Mouse (Mus musculus): ENCODE results near the gene Rhox2g. TPM values are rescaled to one million over a fixed set of nuclear protein-coding genes. Genes with fewer than 3 reads are reported as not detected.
"Not testable (repeated sequence)": the region's sequence is repeated elsewhere in the genome, so short reads cannot be mapped to it uniquely, and the experiment has no call there.

The Rhox2g gene
- polyA plus RNA-seq (2015; fragmentation: Nextera tagmentation; extraction: Ambion mirVana) = not detected in 2 replicates

DNA sequence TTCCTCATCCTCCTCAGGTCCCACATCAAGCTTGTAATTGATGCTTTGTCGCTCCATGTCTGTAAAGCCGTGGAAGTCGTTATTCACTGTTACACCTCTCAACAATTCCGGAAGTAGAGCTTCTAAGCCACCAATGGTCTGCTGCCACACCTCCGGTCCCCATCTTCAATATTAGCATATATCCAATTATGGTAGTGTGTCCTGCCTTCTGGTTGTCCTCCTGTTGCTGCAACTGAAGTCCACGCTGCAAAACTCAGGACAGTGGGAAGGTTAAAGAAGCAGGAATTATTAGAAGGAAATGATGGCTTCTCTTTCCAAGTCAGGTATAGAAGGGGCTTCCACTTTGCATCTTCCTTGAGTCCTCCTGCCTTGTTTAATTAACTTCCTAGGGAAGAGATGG lies at the start of gene Rhox2g:
Rhox2g (minus strand) TSS at position 101 of the 400 bp plus-strand sequence.
- WGBS = 92% methylated on average over 6 of the region's 6 CpGs
- not testable (repeated sequence) for H3K9ac ChIP-seq; H3K9me3 ChIP-seq; H3K4me1 ChIP-seq; H3K4me3 ChIP-seq; ATAC-seq (replicated peaks); H3K4me2 ChIP-seq; H3K27me3 ChIP-seq (replicated peaks); H3K27ac ChIP-seq; H3K36me3 ChIP-seq (replicated peaks)

DNA sequence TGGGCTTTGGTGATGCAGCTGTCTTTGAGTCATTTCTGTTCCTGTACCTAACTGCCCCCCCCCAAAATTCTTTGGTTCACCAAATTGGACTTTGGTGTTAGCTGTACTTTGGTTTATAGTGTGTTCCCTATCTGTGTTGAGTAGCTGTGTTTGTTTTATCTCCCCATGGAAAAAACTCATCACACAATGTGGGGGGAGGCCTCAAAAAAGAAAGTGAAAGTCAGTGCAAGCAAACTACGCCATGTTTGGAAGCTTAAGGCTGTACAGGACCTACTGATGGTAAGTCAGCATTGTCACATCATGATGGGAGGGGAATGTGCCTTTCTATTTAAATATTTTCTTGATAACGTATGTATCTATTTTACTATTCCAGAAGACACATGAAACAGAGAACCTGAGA lies 49.0 kb upstream of the Rhox2g start:
- Histone ChIP-seq H3K27ac (no peak overlapping the region), H3K9me3 (no peaks in the 10 kb centered on the region), H3K36me3 (replicated peaks) (no peaks in the 10 kb centered on the region), H3K27me3 (replicated peaks) (no peaks in the 10 kb centered on the region), H3K4me3 (no peak overlapping the region), H3K4me2 (no peak overlapping the region), H3K9ac (no peak overlapping the region), H3K4me1 (no peaks in the 10 kb centered on the region)
- 80% methylated on average over 2 of the region's 2 CpGs for WGBS
- no peak for ATAC-seq (replicated peaks)

DNA sequence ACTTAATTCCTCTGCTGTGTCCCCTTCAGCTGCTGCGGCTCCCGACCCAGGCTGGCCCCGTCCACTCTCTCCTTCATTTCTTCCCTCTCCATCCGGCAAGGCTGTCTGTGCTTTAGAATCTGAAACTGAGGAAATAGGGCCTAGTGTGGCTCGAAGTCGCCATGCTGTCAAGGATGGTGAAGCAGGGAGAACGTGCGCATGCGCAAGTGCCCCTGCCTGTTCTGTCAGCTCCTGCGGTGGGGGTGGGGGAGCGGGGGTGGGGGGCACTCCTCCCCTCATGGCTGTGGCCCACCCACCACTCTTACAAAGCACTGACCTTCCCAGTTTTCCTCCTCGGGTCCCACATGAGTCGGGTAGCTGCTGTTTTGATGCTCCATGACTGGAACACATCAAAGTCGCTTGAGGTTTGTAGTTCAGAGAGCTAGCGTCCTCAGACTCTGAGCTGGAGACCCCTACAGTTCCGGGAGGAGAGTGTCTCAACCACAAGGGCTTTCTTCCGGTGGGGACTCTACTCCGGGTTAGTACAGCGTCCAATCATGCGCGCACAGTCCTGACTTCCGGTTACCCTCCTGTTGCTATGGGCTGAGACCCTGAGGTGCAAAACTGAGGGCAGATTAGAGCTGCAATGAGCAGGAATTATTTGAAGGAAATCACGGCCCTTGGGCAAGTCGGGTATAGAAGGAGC lies 39.9 kb upstream of the Rhox2g start:
- no peaks in the 10 kb centered on the region for H3K27me3 ChIP-seq (replicated peaks)
- H3K36me3 ChIP-seq (replicated peaks) = no peaks in the 10 kb centered on the region
- H3K4me2 ChIP-seq = no peak overlapping the region
- no peak for ATAC-seq (replicated peaks)
- WGBS = 86% methylated on average over 24 of the region's 24 CpGs
- H3K4me1 ChIP-seq = no peaks in the 10 kb centered on the region
- no peak overlapping the region for H3K27ac ChIP-seq
- no peak overlapping the region for H3K4me3 ChIP-seq
- no peaks in the 10 kb centered on the region for H3K9me3 ChIP-seq
- H3K9ac ChIP-seq = no peak overlapping the region

DNA sequence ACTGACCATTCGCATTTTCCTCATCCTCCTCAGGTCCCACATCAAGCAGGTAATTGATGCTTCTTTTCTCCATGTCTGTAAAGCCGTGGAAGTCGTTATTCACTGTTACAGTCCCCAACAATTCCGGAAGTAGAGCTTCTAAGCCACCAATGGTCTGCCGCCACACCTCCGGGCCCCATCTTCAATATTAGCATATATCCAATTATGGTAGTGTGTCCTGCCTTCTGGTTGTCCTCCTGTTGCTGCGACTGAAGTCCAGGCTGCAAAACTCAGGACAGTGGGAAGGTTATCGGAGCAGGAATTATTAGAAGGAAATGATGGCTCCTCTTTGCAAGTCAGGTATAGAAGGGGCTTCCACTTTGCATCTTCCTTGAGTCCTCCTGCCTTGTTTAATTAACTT lies 29.9 kb upstream of the Rhox2g start, which contains the start of gene Rhox2h:
Rhox2h (minus strand) TSS at position 101 of the 400 bp plus-strand sequence.
- not testable (repeated sequence) for H3K4me3 ChIP-seq; H3K9me3 ChIP-seq; H3K27ac ChIP-seq; H3K9ac ChIP-seq; ATAC-seq (replicated peaks); H3K27me3 ChIP-seq (replicated peaks); H3K4me1 ChIP-seq; H3K4me2 ChIP-seq; H3K36me3 ChIP-seq (replicated peaks)
- WGBS = 90% methylated on average over 8 of the region's 8 CpGs

DNA sequence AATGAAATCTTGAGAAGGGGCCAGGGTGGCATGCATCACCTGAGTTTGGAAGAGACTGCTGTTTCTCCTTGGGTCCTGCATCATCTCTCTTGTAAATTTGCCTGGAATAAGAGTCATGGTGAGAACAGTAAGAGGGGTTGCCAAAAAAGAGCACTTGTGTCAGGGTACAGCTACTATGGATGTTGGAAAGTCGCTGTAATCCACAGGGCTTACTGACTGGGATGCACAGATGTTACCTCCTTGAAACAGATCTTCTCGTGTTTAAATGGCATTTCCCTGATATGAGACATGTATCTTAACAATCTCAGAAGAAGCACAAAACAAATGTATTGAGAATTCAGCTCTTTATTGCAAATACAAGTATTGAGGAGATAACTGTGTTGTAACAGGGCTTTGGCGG lies 25.4 kb upstream of the Rhox2g start, which contains the start of gene Rhox3h:
Rhox3h (minus strand) TSS at position 101 of the 400 bp plus-strand sequence.
- not testable (repeated sequence) for H3K9me3 ChIP-seq; H3K9ac ChIP-seq; H3K4me1 ChIP-seq; H3K4me2 ChIP-seq; ATAC-seq (replicated peaks); H3K4me3 ChIP-seq; H3K27me3 ChIP-seq (replicated peaks); H3K27ac ChIP-seq; H3K36me3 ChIP-seq (replicated peaks)
- WGBS = 90% methylated on average over 1 of the region's 3 CpGs

DNA sequence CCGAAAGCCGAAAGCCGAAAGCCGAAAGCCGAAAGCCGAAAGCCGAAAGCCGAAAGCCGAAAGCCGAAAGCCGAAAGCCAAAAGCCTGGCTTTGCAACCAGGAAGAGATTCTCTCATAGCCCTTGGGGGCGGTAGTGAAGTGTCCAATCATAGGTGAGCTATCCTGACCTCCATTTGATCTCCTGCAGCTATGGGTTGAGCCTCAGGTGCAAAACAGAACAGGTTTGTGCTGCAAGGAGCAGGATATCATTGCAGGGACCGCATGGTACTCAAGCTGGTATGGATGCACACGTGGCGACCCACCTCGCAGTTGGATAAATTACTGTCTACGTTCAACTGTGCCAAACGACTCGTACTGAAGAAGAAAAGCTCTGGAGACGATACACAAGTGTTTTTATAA lies 8.0 kb upstream of the Rhox2g start, which contains the start of gene Rhox4g:
Rhox4g (minus strand) TSS at position 101 of the 400 bp plus-strand sequence.
- not testable (repeated sequence) for H3K36me3 ChIP-seq (replicated peaks); H3K27ac ChIP-seq; H3K27me3 ChIP-seq (replicated peaks); H3K9me3 ChIP-seq; H3K4me1 ChIP-seq; H3K4me2 ChIP-seq; H3K4me3 ChIP-seq; H3K9ac ChIP-seq; ATAC-seq (replicated peaks)
- 90% methylated on average over 19 of the region's 20 CpGs for WGBS

DNA sequence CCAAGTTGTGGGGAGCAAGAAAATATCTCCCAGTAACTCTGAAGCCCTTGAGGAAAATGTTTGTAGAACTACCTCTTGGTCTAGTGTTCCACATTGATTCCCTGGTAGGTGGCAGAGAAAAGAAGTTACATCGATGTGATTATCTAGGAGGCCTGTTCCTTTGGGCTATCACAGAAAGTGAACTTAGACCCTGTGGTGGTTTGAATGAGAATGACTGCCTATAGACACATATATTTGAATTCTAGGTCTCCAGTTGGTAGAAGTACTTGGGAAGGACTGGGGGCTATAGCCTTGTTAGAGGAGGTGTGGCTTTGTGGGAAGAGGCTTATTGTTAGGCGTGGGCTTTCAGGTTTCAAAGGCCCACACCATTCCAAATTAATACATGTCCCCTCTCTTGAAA lies 14.8 kb downstream of the Rhox2g start, which contains the start of gene Rhox3g:
Rhox3g (minus strand) TSS at position 101 of the 400 bp plus-strand sequence.
- H3K4me3 ChIP-seq; H3K9ac ChIP-seq; H3K36me3 ChIP-seq (replicated peaks); H3K4me1 ChIP-seq; H3K27ac ChIP-seq; H3K4me2 ChIP-seq; H3K9me3 ChIP-seq; ATAC-seq (replicated peaks); H3K27me3 ChIP-seq (replicated peaks): not testable (repeated sequence)
- 92% methylated on average over 2 of the region's 2 CpGs for WGBS

DNA sequence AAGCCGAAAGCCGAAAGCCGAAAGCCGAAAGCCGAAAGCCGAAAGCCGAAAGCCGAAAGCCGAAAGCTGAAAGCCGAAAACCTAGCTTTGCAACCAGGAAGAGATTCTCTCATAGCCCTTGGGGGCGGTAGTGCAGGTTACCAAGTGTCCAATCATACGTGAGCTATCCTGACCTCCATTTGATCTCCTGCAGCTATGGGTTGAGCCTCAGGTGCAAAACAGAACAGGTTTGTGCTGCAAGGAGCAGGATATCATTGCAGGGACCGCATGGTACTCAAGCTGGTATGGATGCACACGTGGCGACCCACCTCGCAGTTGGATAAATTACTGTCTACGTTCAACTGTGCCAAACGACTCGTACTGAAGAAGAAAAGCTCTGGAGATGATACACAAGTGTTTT lies 35.7 kb downstream of the Rhox2g start, which contains the start of gene Rhox4f:
Rhox4f (minus strand) TSS at position 101 of the 400 bp plus-strand sequence.
- 97% methylated on average over 16 of the region's 19 CpGs for WGBS
- H3K36me3 ChIP-seq (replicated peaks); H3K27me3 ChIP-seq (replicated peaks); H3K9ac ChIP-seq; H3K27ac ChIP-seq; H3K4me2 ChIP-seq; H3K4me3 ChIP-seq; H3K4me1 ChIP-seq; H3K9me3 ChIP-seq; ATAC-seq (replicated peaks): not testable (repeated sequence)

Other genes with a start within 250 kb of the Rhox2g start
- gene Rhox2b, start 231.4 kb downstream of the Rhox2g start, polyA plus RNA-seq (2015; fragmentation: Nextera tagmentation; extraction: Ambion mirVana) = not detected in 2 replicates
- not detected in 2 replicates for gene Rhox4b, start 211.0 kb downstream of the Rhox2g start, polyA plus RNA-seq (2015; fragmentation: Nextera tagmentation; extraction: Ambion mirVana)
- not detected in 2 replicates for gene Rhox2c, start 189.8 kb downstream of the Rhox2g start, polyA plus RNA-seq (2015; fragmentation: Nextera tagmentation; extraction: Ambion mirVana)
- not detected in 2 replicates for gene Rhox3c, start 184.9 kb downstream of the Rhox2g start, polyA plus RNA-seq (2015; fragmentation: Nextera tagmentation; extraction: Ambion mirVana)
- gene Rhox4c, start 163.1 kb downstream of the Rhox2g start, polyA plus RNA-seq (2015; fragmentation: Nextera tagmentation; extraction: Ambion mirVana) = not detected in 2 replicates
- gene Rhox2d, start 150.0 kb downstream of the Rhox2g start, polyA plus RNA-seq (2015; fragmentation: Nextera tagmentation; extraction: Ambion mirVana) = not detected in 2 replicates
- gene Rhox4d, start 129.1 kb downstream of the Rhox2g start, polyA plus RNA-seq (2015; fragmentation: Nextera tagmentation; extraction: Ambion mirVana) = not detected in 2 replicates
- gene Rhox2e, start 113.0 kb downstream of the Rhox2g start, polyA plus RNA-seq (2015; fragmentation: Nextera tagmentation; extraction: Ambion mirVana) = not detected in 2 replicates
- not detected in 2 replicates for gene Rhox3e, start 101.5 kb downstream of the Rhox2g start, polyA plus RNA-seq (2015; fragmentation: Nextera tagmentation; extraction: Ambion mirVana)
- not detected in 2 replicates for gene Rhox4e, start 86.1 kb downstream of the Rhox2g start, polyA plus RNA-seq (2015; fragmentation: Nextera tagmentation; extraction: Ambion mirVana)
- gene Rhox2f, start 72.1 kb downstream of the Rhox2g start, polyA plus RNA-seq (2015; fragmentation: Nextera tagmentation; extraction: Ambion mirVana) = not detected in 2 replicates
- gene Rhox3f, start 62.5 kb downstream of the Rhox2g start, polyA plus RNA-seq (2015; fragmentation: Nextera tagmentation; extraction: Ambion mirVana) = not detected in 2 replicates
- not detected in 2 replicates for gene Rhox4f, start 35.8 kb downstream of the Rhox2g start, polyA plus RNA-seq (2015; fragmentation: Nextera tagmentation; extraction: Ambion mirVana)
- not detected in 2 replicates for gene Rhox3g, start 14.9 kb downstream of the Rhox2g start, polyA plus RNA-seq (2015; fragmentation: Nextera tagmentation; extraction: Ambion mirVana)
- gene Rhox4g, start 7.9 kb upstream of the Rhox2g start, polyA plus RNA-seq (2015; fragmentation: Nextera tagmentation; extraction: Ambion mirVana) = not detected in 2 replicates
- gene Rhox3h, start 25.3 kb upstream of the Rhox2g start, polyA plus RNA-seq (2015; fragmentation: Nextera tagmentation; extraction: Ambion mirVana) = not detected in 2 replicates
- not detected in 2 replicates for gene Rhox2h, start 29.8 kb upstream of the Rhox2g start, polyA plus RNA-seq (2015; fragmentation: Nextera tagmentation; extraction: Ambion mirVana)
- gene Rhox5, start 161.4 kb upstream of the Rhox2g start, polyA plus RNA-seq (2015; fragmentation: Nextera tagmentation; extraction: Ambion mirVana) = 0.47 and 0.76 TPM in 2 replicates
- gene Rhox6, start 183.4 kb upstream of the Rhox2g start, polyA plus RNA-seq (2015; fragmentation: Nextera tagmentation; extraction: Ambion mirVana) = not detected in 2 replicates
- gene Rhox7a, start 188.2 kb upstream of the Rhox2g start, polyA plus RNA-seq (2015; fragmentation: Nextera tagmentation; extraction: Ambion mirVana) = not detected in 2 replicates
- gene Rhox8, start 235.5 kb upstream of the Rhox2g start, polyA plus RNA-seq (2015; fragmentation: Nextera tagmentation; extraction: Ambion mirVana) = not detected in 2 replicates

Data from midbrain, embryonic 15.5 days (tissue).